13 mouse cellular contexts compared by ENCODE assay signal in the genomic region with DNA sequence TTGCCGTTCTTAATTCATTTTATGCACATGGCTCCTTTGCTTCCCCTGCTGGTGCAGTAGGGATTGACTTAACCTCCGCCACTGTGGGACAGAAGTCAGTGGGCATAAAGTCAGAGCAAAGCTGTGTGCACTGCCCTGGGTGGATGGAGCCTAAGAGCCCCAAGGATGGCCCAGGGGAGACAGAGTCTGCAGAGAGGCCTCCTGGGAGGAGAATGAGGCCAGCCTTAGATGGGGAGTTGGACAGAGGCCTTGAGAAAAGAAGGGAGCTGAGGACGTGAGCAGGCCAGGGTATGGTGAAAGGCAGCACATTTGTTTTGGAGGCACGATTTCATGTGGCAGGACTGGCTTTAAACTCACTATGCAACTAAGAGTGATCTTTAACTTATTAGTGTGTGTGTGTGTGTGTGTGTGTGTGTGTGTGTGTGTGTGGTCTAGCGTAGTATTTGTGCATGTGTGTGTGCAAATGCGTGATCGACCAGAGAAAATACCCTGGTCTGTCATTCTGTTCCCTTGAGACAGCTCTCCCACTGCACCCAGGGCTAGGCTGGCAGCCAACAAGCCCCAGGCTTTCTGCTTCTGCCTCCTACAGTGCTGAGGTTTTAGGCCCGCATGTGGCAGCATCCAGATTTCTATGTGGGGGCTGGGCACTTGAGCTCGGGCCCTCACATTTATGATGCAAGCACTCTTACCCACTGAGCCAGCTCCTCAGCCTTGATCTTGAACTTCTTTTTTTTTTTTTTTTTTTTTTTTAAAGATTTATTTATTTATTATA. TPM values are rescaled to one million over a fixed set of nuclear protein-coding genes. Genes with fewer than 3 reads are reported as not detected.
DNase-seq lines count a peak whose midpoint lies in the region; ATAC-seq and TF ChIP-seq lines count a peak whose summit lies in the region.
"Had no signal": no experiment of that assay in that cellular context is flagged by ENCODE, and none has a peak within 500 bp of the region (broad histone marks: within the 10 kb centered on the region; RNA-seq: fewer than 3 reads in every experiment).

No protein-coding gene starts in this region.

- H3K9ac ChIP-seq in embryonic facial prominence, embryonic 13.5 days = no peak overlapping the region
- no peak overlapping the region for H3K9ac ChIP-seq in lung, embryonic 15.5 days
- H3K9ac ChIP-seq: forebrain, embryonic 12.5 days had no signal

- H3K4me2 ChIP-seq in embryonic facial prominence, embryonic 13.5 days = no peak overlapping the region
- H3K4me2 ChIP-seq in lung, embryonic 15.5 days = no peak overlapping the region
- H3K4me2 ChIP-seq: forebrain, embryonic 12.5 days; liver, embryonic 11.5 days; midbrain, embryonic 11.5 days had no signal

- peaks cover 14% of the 10 kb centered on the region; the same call in 1 of the 2 replicates for H3K36me3 ChIP-seq in embryonic facial prominence, embryonic 13.5 days
- peaks cover 37% of the 10 kb centered on the region for H3K36me3 ChIP-seq in embryonic facial prominence, embryonic 10.5 days (replicated peaks)
- no peaks in the 10 kb centered on the region for H3K36me3 ChIP-seq in lung, embryonic 15.5 days

- H3K27ac ChIP-seq in embryonic facial prominence, embryonic 13.5 days = peak overlapping the region; percentile 44; the same call in 1 of the 2 replicates
- no peak overlapping the region for H3K27ac ChIP-seq in embryonic facial prominence, embryonic 10.5 days (replicated peaks)
- peak overlapping the region; percentile 80 for H3K27ac ChIP-seq in lung, embryonic 15.5 days
- H3K27ac ChIP-seq in layer of hippocampus, adult 2 months = peak overlapping the region; percentile 60; the same call in 1 of the 2 replicates
- H3K27ac ChIP-seq: forebrain, embryonic 12.5 days had no signal

- TF ChIP-seq CTCF in layer of hippocampus, adult 2 months (conservative IDR thresholded peaks at IDR 0.05) = no peak

- H3K27me3 ChIP-seq in embryonic facial prominence, embryonic 13.5 days = no peaks in the 10 kb centered on the region
- H3K27me3 ChIP-seq in embryonic facial prominence, embryonic 10.5 days (replicated peaks; ENCODE audit: low read depth, poor library complexity, severe bottlenecking) = no peaks in the 10 kb centered on the region
- H3K27me3 ChIP-seq in lung, embryonic 15.5 days = no peaks in the 10 kb centered on the region
- H3K27me3 ChIP-seq: forebrain, embryonic 12.5 days had no signal

- H3K4me1 ChIP-seq in embryonic facial prominence, embryonic 13.5 days = 0 out of 2 replicates have a peak, but pooled peaks cover 6% of the 10 kb centered on the region
- H3K4me1 ChIP-seq in embryonic facial prominence, embryonic 10.5 days = 0 out of 2 replicates have a peak, but pooled peaks cover 6% of the 10 kb centered on the region
- H3K4me1 ChIP-seq in lung, embryonic 15.5 days = peaks cover 13% of the 10 kb centered on the region
- H3K4me1 ChIP-seq: forebrain, embryonic 12.5 days had no signal

- ATAC-seq in embryonic facial prominence, embryonic 13.5 days (ENCODE audit: insufficient number of reproducible peaks, insufficient read depth, low FRiP score, low TSS enrichment, low read depth) = no peak; the same call in 1 of the 2 replicates
- ATAC-seq in lung, embryonic 15.5 days (ENCODE audit: borderline replicate concordance, extremely low read depth, low FRiP score, low TSS enrichment) = peak; percentile 76

- no peaks in the 10 kb centered on the region for H3K9me3 ChIP-seq in embryonic facial prominence, embryonic 13.5 days
- no peaks in the 10 kb centered on the region for H3K9me3 ChIP-seq in embryonic facial prominence, embryonic 10.5 days
- H3K9me3 ChIP-seq in lung, embryonic 15.5 days = no peaks in the 10 kb centered on the region
- H3K9me3 ChIP-seq: forebrain, embryonic 12.5 days had no signal

- 71% methylated on average over 9 of the region's 9 CpGs for WGBS in embryonic facial prominence, embryonic 13.5 days
- WGBS in embryonic facial prominence, embryonic 10.5 days = 86% methylated on average over 9 of the region's 9 CpGs
- WGBS in lung, embryonic 15.5 days = 56% methylated on average over 9 of the region's 9 CpGs

- H3K4me3 ChIP-seq in embryonic facial prominence, embryonic 13.5 days = no peak overlapping the region
- no peak overlapping the region for H3K4me3 ChIP-seq in embryonic facial prominence, embryonic 10.5 days
- H3K4me3 ChIP-seq in lung, embryonic 15.5 days = no peak overlapping the region
- no peak overlapping the region for H3K4me3 ChIP-seq in layer of hippocampus, adult 2 months
- H3K4me3 ChIP-seq: forebrain, embryonic 12.5 days had no signal

- DNase-seq in embryonic facial prominence, embryonic 10.5 days (ENCODE audit: low spot score) = no peak
- DNase-seq in lung, postnatal 14 days = no peak
- DNase-seq in layer of hippocampus, adult 2 months (ENCODE audit: low spot score in 2 of 2) = peak; percentile 54 to 75
- peak; percentile 65 to 71 for DNase-seq in right cerebral cortex, postnatal 10 days (ENCODE audit: low spot score in 2 of 2)
- DNase-seq in urinary bladder, postnatal 14 days (ENCODE audit: low spot score) = no peak
- DNase-seq in spleen, postnatal 36 days (ENCODE audit: low spot score in 2 of 2) = no peak
- DNase-seq: embryo, embryonic 11 days had no signal

RNA-seq across cellular contexts. Expression of gene Ubap1l, which starts 14.5 kb away (rescaled TPM):
- 0.19 and 0.41 TPM in 2 replicates for polyA plus RNA-seq in embryonic facial prominence, embryonic 13.5 days (2015; fragmentation: Nextera tagmentation; extraction: Ambion mirVana)
- 0.38 and 0.66 TPM in 2 replicates for polyA plus RNA-seq in embryonic facial prominence, embryonic 10.5 days (2016; fragmentation: Nextera tagmentation; extraction: Ambion mirVana)
- 0.14 TPM in 1 of 2 replicates, not detected in the other for polyA plus RNA-seq in lung, embryonic 15.5 days (2015; fragmentation: Nextera tagmentation; extraction: Ambion mirVana)
- 1 to 10 TPM; 2.5 to 6.2 TPM for total RNA-seq in layer of hippocampus, adult 2 months (2021)
- polyA plus RNA-seq: heart, embryonic 14.5 days had no signal

RNA-seq across cellular contexts. Expression of gene Kbtbd13, which starts 16.1 kb away (rescaled TPM):
- polyA plus RNA-seq in embryonic facial prominence, embryonic 13.5 days (2015; fragmentation: Nextera tagmentation; extraction: Ambion mirVana) = 1.0 and 1.2 TPM in 2 replicates
- 1.0 and 1.2 TPM in 2 replicates for polyA plus RNA-seq in embryonic facial prominence, embryonic 10.5 days (2016; fragmentation: Nextera tagmentation; extraction: Ambion mirVana)
- polyA plus RNA-seq in lung, embryonic 15.5 days (2015; fragmentation: Nextera tagmentation; extraction: Ambion mirVana) = 5.0 and 5.5 TPM in 2 replicates
- total RNA-seq in layer of hippocampus, adult 2 months (2021) = under 1 TPM; 0.29 to 0.44 TPM

RNA-seq across cellular contexts. Expression of gene Rasl12, which starts 23.0 kb away (rescaled TPM):
- 8.7 and 9.0 TPM in 2 replicates for polyA plus RNA-seq in embryonic facial prominence, embryonic 13.5 days (2015; fragmentation: Nextera tagmentation; extraction: Ambion mirVana)
- polyA plus RNA-seq in embryonic facial prominence, embryonic 10.5 days (2016; fragmentation: Nextera tagmentation; extraction: Ambion mirVana) = 7.6 and 8.3 TPM in 2 replicates
- 49.9 and 52.6 TPM in 2 replicates for polyA plus RNA-seq in lung, embryonic 15.5 days (2015; fragmentation: Nextera tagmentation; extraction: Ambion mirVana)
- total RNA-seq in layer of hippocampus, adult 2 months (2021) = 1 to 10 TPM; 3.1 to 3.9 TPM

RNA-seq across cellular contexts. Expression of gene Pdcd7, which starts 29.4 kb away (rescaled TPM):
- 10.4 and 10.6 TPM in 2 replicates for polyA plus RNA-seq in embryonic facial prominence, embryonic 13.5 days (2015; fragmentation: Nextera tagmentation; extraction: Ambion mirVana)
- polyA plus RNA-seq in embryonic facial prominence, embryonic 10.5 days (2016; fragmentation: Nextera tagmentation; extraction: Ambion mirVana) = 10.3 and 10.6 TPM in 2 replicates
- 9.3 and 10.6 TPM in 2 replicates for polyA plus RNA-seq in lung, embryonic 15.5 days (2015; fragmentation: Nextera tagmentation; extraction: Ambion mirVana)
- 10 to 100 TPM; 29.2 to 30.8 TPM for total RNA-seq in layer of hippocampus, adult 2 months (2021)

RNA-seq across cellular contexts. Expression of gene Slc51b, which starts 47.4 kb away (rescaled TPM):
- 1.1 TPM in 1 of 2 replicates, not detected in the other for polyA plus RNA-seq in embryonic facial prominence, embryonic 13.5 days (2015; fragmentation: Nextera tagmentation; extraction: Ambion mirVana)
- polyA plus RNA-seq in embryonic facial prominence, embryonic 10.5 days (2016; fragmentation: Nextera tagmentation; extraction: Ambion mirVana) = not detected in 2 replicates
- polyA plus RNA-seq in lung, embryonic 15.5 days (2015; fragmentation: Nextera tagmentation; extraction: Ambion mirVana) = not detected in 2 replicates
- not detected for total RNA-seq in layer of hippocampus, adult 2 months (2021)
- polyA plus RNA-seq: forebrain, embryonic 12.5 days; heart, embryonic 14.5 days; liver, embryonic 11.5 days; midbrain, embryonic 11.5 days had no signal

Comparison
In these comparisons a context has a peak if more than half of its experiments do, and no peak if none do; other contexts are left out.
1. DNase-seq: peak in layer of hippocampus, adult 2 months (2 of 2) and right cerebral cortex, postnatal 10 days (2 of 2); none in embryonic facial prominence, embryonic 10.5 days (single experiment), lung, postnatal 14 days (single experiment), urinary bladder, postnatal 14 days (single experiment) and spleen, postnatal 36 days (0 of 2).